Mouse (Mus musculus): ENCODE data around the gene Ciao1. TPM values are rescaled to one million over a fixed set of nuclear protein-coding genes. Genes with fewer than 3 reads are reported as not detected.

Ciao1 gene
- total and polyA plus RNA-seq, 2 experiments from 2014 or later = 53.7 to 65.9 TPM

- 72% methylated on average over 3 of the region's 3 CpGs for WGBS
- Histone ChIP-seq H3K4me1 (ENCODE audit: control insufficient read depth, insufficient read depth) (peaks cover 26% of the 10 kb centered on the region), H3K27me3 (ENCODE audit: control insufficient read depth, insufficient read depth, low read length) (no peaks in the 10 kb centered on the region), H3K4me2 (ENCODE audit: low read depth, low read length) (no peak overlapping the region), H3K9me3 (replicated peaks; ENCODE audit: control insufficient read depth, low read length) (no peaks in the 10 kb centered on the region), H3K27ac (ENCODE audit: low read depth) (no peak overlapping the region), H3K9ac (replicated peaks; ENCODE audit: low read depth, low read length) (no peak overlapping the region), H3K36me3 (replicated peaks; ENCODE audit: control insufficient read depth, insufficient read depth, low read length) (peaks cover 39% of the 10 kb centered on the region), H3K4me3 (ENCODE audit: low read depth, low read length) (no peak overlapping the region)
- DNase-seq (ENCODE audit: low spot score) (no peak), ATAC-seq (ENCODE audit: insufficient read depth, low read depth) (no peak)
- no peak for TF ChIP-seq EP300 (IDR thresholded peaks at IDR 0.05; ENCODE audit: low read depth)
- no peak for TF ChIP-seq CTCF (IDR thresholded peaks at IDR 0.05; ENCODE audit: low read depth)
Measured at GRCm38 (mm10) chr2:127254604-127255134, 7.1 kb upstream of the Ciao1 start.

- DNase-seq (ENCODE audit: low spot score) = no peak
- WGBS = 78% methylated on average over 5 of the region's 5 CpGs
- no peaks in the 10 kb centered on the region for H3K27me3 ChIP-seq (ENCODE audit: control insufficient read depth, insufficient read depth, low read length)
- no peak for ATAC-seq (ENCODE audit: insufficient read depth, low read depth)
- H3K27ac ChIP-seq (ENCODE audit: low read depth) = peak overlapping the region; percentile 70; the same call in 1 of the 2 replicates
- no peak overlapping the region for H3K4me2 ChIP-seq (ENCODE audit: low read depth, low read length)
- peaks cover 21% of the 10 kb centered on the region for H3K36me3 ChIP-seq (replicated peaks; ENCODE audit: control insufficient read depth, insufficient read depth, low read length)
- no peak overlapping the region for H3K9ac ChIP-seq (replicated peaks; ENCODE audit: low read depth, low read length)
- H3K4me3 ChIP-seq (ENCODE audit: low read depth, low read length) = no peak overlapping the region
- peaks cover 35% of the 10 kb centered on the region for H3K4me1 ChIP-seq (ENCODE audit: control insufficient read depth, insufficient read depth)
- H3K9me3 ChIP-seq (replicated peaks; ENCODE audit: control insufficient read depth, low read length) = no peaks in the 10 kb centered on the region
- TF ChIP-seq EP300 (IDR thresholded peaks at IDR 0.05; ENCODE audit: low read depth) (no peak), CTCF (IDR thresholded peaks at IDR 0.05; ENCODE audit: low read depth) (no peak)
Measured at GRCm38 (mm10) chr2:127252787-127253186, 5.2 kb upstream of the Ciao1 start.

- 37% methylated on average over 3 of the region's 3 CpGs for WGBS
- Histone ChIP-seq H3K36me3 (replicated peaks; ENCODE audit: control insufficient read depth, insufficient read depth, low read length) (peaks cover 13% of the 10 kb centered on the region), H3K4me2 (ENCODE audit: low read depth, low read length) (no peak overlapping the region), H3K27me3 (ENCODE audit: control insufficient read depth, insufficient read depth, low read length) (no peaks in the 10 kb centered on the region), H3K27ac (ENCODE audit: low read depth) (peak overlapping the region; percentile 70), H3K9ac (replicated peaks; ENCODE audit: low read depth, low read length) (peak overlapping the region; percentile 17; the same call in 1 of the 2 replicates), H3K4me1 (ENCODE audit: control insufficient read depth, insufficient read depth) (peaks cover 35% of the 10 kb centered on the region), H3K9me3 (replicated peaks; ENCODE audit: control insufficient read depth, low read length) (no peaks in the 10 kb centered on the region), H3K4me3 (ENCODE audit: low read depth, low read length) (no peak overlapping the region)
- ATAC-seq (ENCODE audit: insufficient read depth, low read depth) (no peak), DNase-seq (ENCODE audit: low spot score) (no peak)
- TF ChIP-seq EP300 (IDR thresholded peaks at IDR 0.05; ENCODE audit: low read depth) = no peak
- no peak for TF ChIP-seq CTCF (IDR thresholded peaks at IDR 0.05; ENCODE audit: low read depth)
Measured at GRCm38 (mm10) chr2:127251880-127252527, 4.4 kb upstream of the Ciao1 start.

GRCm38 (mm10) chr2:127251457-127251856, 3.8 kb upstream of the Ciao1 start:
- H3K4me2 ChIP-seq (ENCODE audit: low read depth, low read length) = no peak overlapping the region
- TF ChIP-seq EP300 (IDR thresholded peaks at IDR 0.05; ENCODE audit: low read depth) (no peak), CTCF (IDR thresholded peaks at IDR 0.05; ENCODE audit: low read depth) (no peak)
- H3K9ac ChIP-seq (replicated peaks; ENCODE audit: low read depth, low read length) = peak overlapping the region; percentile 17; the same call in 1 of the 2 replicates
- H3K36me3 ChIP-seq (replicated peaks; ENCODE audit: control insufficient read depth, insufficient read depth, low read length) = peaks cover 8% of the 10 kb centered on the region; the same call in 1 of the 2 replicates
- ATAC-seq (ENCODE audit: insufficient read depth, low read depth) = no peak
- H3K4me3 ChIP-seq (ENCODE audit: low read depth, low read length) = no peak overlapping the region
- WGBS = 35% methylated on average over 3 of the region's 3 CpGs
- H3K27me3 ChIP-seq (ENCODE audit: control insufficient read depth, insufficient read depth, low read length) = no peaks in the 10 kb centered on the region
- no peak for DNase-seq (ENCODE audit: low spot score)
- no peaks in the 10 kb centered on the region for H3K9me3 ChIP-seq (replicated peaks; ENCODE audit: control insufficient read depth, low read length)
- peak overlapping the region; percentile 70 for H3K27ac ChIP-seq (ENCODE audit: low read depth)
- peaks cover 40% of the 10 kb centered on the region for H3K4me1 ChIP-seq (ENCODE audit: control insufficient read depth, insufficient read depth)

GRCm38 (mm10) chr2:127250291-127251008, 2.8 kb upstream of the Ciao1 start:
- H3K4me1 ChIP-seq (ENCODE audit: control insufficient read depth, insufficient read depth) = peaks cover 40% of the 10 kb centered on the region
- no peak overlapping the region for H3K9ac ChIP-seq (replicated peaks; ENCODE audit: low read depth, low read length)
- H3K4me2 ChIP-seq (ENCODE audit: low read depth, low read length) = no peak overlapping the region
- TF ChIP-seq EP300 (IDR thresholded peaks at IDR 0.05; ENCODE audit: low read depth) (no peak), CTCF (IDR thresholded peaks at IDR 0.05; ENCODE audit: low read depth) (no peak)
- ATAC-seq (ENCODE audit: insufficient read depth, low read depth) = no peak
- H3K9me3 ChIP-seq (replicated peaks; ENCODE audit: control insufficient read depth, low read length) = no peaks in the 10 kb centered on the region
- no peak overlapping the region for H3K4me3 ChIP-seq (ENCODE audit: low read depth, low read length)
- no peaks in the 10 kb centered on the region for H3K27me3 ChIP-seq (ENCODE audit: control insufficient read depth, insufficient read depth, low read length)
- H3K27ac ChIP-seq (ENCODE audit: low read depth) = no peak overlapping the region
- DNase-seq (ENCODE audit: low spot score) = no peak
- peaks cover 9% of the 10 kb centered on the region for H3K36me3 ChIP-seq (replicated peaks; ENCODE audit: control insufficient read depth, insufficient read depth, low read length)
- 71% methylated on average over 9 of the region's 9 CpGs for WGBS
